Mouse (Mus musculus) embryonic fibroblast, embryonic 13.5 days (primary cell): ENCODE measurements around the gene Dhx16.

ENCODE experiments used
- CTCF ChIP-seq: IDR thresholded peaks from 2 replicates; pipeline ENCODE4 v1.5.1; 2011; ENCODE audit warnings: mild to moderate bottlenecking, control low read depth, low read length, moderate library complexity, borderline replicate concordance; ENCODE audit not compliant: insufficient read depth
- POLR2A ChIP-seq: IDR thresholded peaks from 2 replicates; pipeline ENCODE4 v1.6.1; 2011; ENCODE audit warnings: low read depth, mild to moderate bottlenecking, control low read depth, low read length, moderate library complexity

- TF ChIP-seq CTCF (no peak), POLR2A (peak; percentile 98)
These were observed 41.5 kb upstream of the Dhx16 start, which contains the start of gene Tubb5 for GRCm38 (mm10) chr17:35838122-35838544.
